Mouse (Mus musculus): Measurements from ENCODE around the gene Pkd1l1.

Pkd1l1 gene

DNA sequence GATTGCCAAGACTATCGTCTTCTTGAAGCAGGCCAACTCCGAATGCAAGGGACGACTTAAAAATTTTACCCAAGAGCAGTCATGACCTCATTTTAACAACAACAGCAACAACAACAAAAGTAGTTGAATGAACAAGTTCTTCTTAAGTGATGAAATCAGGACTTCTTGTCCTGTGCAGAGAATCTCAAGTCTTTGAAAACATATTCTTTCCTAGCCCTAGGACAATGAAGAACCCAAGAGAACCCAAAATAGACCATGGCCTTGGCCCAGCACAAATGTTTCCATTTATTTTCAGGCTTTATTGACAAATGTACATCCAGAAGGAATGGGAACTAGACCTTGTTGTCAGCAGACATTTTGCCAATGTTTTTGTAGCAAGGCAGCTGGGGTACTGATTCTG lies 147.7 kb downstream of the Pkd1l1 start:
- no peak for DNase-seq (ENCODE audit: low read depth, low spot score)

- DNase-seq (ENCODE audit: low read depth, low spot score): peak; percentile 51
These were observed 151.7 kb downstream of the Pkd1l1 start for GRCm38 (mm10) chr11:8821403-8821802.

- no peak for DNase-seq (ENCODE audit: low read depth, low spot score)
These were observed 155.7 kb downstream of the Pkd1l1 start for GRCm38 (mm10) chr11:8817376-8817775.

DNA sequence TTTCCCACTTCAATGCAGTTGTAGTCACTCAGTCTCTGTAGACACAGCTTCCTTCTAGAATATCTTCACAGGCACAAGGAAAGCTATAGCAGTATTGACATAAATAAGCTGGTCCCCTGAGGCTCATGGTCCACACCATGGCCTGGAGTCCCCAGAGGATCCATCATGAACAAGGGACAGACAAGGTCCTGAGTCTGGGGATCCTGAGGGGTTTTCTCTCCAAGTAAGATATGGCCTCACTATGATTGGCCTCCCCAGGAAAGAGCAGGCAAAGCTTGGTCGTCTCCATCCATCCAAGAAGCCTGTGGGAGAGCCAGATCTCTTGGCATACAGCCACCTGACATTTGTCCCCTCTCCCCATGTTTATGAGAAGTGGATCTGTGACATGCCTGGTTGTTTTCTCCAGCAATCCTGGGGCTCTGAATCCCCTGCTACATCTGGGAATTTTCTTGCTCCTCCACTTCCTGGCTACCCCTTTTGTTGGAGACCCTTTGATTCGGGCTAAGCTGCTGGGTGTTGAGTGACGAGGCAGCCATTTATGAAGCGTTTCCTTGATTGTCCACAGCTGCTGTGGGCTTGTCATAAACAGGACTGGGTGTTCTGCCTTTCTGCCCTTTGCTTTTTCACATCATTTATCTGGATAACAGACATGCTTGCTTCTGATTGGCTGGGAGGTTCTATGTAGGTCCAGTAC lies 158.8 kb downstream of the Pkd1l1 start:
- no peak for DNase-seq (ENCODE audit: low read depth, low spot score)

DNA sequence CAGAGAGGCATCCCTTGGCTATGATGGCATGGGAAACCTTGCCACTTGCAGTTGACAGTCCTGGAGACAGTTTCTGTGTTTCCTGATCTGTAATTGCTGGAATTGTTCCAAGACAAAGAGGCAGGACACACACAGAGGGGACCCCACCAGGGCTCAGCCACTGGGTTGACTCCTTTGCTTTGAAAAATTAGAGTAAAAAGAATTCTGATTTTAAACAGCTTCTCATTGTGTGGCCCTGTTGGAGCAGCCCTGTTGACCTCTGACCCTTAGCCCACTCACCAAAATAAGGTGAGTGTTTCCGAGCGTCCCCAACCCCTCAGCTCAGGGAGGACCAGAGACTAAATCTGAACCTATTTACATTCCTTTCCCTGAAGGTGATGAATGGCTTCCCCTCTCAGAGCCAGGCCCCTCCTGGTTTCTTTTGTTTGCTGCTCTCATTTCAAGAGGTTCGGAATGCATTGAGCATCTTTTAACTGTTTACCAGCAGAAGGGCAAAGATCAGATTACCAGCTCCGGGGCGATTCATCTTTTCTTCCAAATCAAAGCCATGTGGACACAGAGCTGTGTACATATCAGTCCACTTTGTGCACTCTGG lies 161.5 kb downstream of the Pkd1l1 start:
- no peak for DNase-seq (ENCODE audit: low read depth, low spot score)

DNA sequence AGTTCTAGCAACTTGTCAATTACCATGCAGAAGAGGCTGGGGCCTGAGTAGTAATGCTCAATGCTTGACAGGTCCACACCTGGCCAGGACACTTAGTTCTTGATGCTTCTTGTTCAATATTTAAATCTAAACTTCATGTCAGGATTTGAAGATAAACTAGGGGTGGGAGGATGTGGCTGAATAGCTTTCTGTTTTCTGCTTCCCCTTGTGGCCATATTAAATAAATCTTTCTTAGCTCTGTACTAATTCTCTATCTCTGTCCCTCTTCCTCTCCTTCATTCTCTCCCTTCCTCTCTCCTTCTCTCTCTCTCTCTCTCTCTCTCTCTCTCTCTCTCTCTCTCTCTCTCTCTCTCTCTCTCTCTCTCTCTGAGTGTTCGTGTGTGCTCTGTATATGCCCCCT lies 163.4 kb downstream of the Pkd1l1 start:
- no peak for DNase-seq (ENCODE audit: low read depth, low spot score)

DNA sequence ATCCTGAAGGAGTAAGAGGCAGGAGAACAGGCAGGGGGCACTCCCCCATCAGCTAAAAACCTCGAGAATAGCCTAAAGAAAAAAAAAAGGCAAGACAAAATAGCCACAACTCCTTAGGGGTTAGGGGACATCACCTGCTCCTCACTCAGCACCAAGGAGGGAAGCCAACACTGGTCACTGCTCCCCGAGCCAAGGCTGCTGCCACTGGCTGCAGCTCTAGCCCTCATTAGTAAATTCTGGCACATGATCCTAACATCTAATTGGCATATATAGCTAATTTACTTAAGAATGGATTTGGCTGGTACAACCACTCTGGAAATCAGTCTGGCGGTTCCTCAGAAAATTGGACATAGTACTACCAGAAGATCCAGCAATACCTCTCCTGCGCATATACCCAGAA lies 166.1 kb downstream of the Pkd1l1 start:
- no peak for DNase-seq (ENCODE audit: low read depth, low spot score)

GRCm38 (mm10) chr11:8804178-8804577 lies 168.9 kb downstream of the Pkd1l1 start:
- no peak for DNase-seq (ENCODE audit: low read depth, low spot score)

DNA sequence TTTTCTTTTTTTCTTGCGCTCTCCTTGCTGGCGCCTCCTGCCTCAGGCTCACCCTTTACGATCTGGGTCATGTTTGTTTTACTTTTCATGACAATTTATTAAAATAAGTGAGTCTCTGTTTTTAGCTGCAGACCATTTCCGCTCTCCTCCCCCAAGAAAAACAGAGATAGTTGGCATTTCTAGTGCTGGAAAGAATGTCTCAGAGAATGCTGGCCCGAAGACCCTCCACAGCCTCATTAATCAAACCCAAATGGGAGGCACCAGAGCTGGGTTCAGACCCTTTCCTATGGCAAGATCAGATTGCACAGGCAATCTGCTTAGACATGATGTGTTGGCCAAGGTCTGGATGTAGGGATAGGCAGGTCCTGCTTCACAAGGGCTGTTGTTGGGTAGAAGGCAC lies 175.6 kb downstream of the Pkd1l1 start:
- no peak for DNase-seq (ENCODE audit: low read depth, low spot score)

DNA sequence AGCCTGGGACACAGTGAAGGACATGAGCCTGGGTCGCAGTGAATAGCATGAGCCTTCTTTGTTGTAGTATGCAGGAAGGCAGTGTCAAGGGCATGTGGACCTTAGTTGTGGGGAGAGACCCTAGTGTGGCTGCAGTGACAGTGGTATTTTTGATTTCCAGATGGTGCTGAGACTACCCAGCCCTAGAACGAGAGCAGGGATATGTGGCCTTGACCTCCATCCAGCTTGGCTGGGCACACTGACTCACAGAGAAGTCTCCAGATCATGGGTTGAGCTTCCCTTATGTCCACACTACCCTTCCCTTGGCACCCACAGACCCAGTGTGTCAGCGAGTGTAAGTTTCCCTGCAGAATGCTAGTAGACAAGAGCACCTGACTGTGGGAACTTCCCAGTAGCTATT lies 178.0 kb downstream of the Pkd1l1 start:
- no peak for DNase-seq (ENCODE audit: low read depth, low spot score)

DNA sequence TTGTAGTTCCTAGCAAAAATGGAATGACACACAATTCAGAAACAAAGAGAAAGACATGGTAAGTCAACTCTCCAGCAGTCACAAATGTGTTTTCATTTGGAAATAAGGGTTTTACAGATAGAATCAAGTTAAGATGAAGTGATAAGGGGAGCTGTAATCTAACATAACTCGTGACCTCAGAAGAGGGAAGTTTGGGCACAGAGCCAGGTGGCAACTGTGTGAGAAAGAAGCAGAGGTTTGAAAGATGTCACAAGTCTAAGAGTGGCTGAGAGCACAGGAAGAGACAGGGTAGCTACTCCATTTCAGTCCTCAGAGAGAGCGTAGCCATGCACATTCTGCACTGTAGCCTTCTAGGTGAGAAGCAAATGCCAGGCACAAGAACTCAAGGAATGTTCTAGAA lies 180.9 kb downstream of the Pkd1l1 start:
- DNase-seq (ENCODE audit: low read depth, low spot score): no peak

- DNase-seq (ENCODE audit: low read depth, low spot score): no peak
These were observed 183.9 kb downstream of the Pkd1l1 start for GRCm38 (mm10) chr11:8789186-8789585.

DNA sequence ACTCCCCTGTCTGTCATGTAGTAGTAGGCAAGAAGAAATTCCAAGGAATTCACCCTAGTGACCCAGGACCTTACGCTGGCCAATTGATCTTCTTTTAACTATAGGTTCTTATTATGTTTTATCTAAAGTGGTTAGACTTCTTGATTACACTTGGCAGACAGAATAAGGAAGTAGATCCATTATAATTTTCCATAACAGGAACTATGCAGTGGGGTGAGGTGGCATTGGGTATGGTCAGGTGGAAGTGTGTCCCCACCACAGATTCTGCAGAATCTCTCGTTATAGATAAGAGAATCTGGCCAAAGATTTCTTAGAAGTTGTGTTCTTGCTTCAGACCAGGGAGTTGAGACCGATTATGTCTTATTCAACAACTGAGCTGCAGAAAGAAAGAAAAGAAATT lies 185.5 kb downstream of the Pkd1l1 start:
- DNase-seq (ENCODE audit: low read depth, low spot score): no peak

DNA sequence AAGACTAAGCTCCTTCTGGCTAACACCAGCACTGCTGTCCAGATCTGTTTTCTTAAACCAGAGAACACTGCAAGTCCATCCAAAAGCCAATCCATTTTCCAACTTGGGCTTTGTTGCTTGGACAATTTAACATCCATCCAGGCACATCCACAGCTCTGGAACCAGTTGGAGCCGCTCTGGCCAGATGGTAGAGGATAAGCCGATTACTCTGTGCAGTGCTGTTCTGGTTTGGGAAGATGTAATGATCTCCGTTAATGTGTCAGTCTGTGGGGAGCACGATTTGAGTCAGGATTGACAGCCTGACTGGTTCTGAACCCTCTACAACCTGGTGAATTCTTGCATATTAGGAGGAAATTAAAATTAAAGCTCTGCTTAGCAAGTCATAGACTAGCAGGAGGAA lies 188.7 kb downstream of the Pkd1l1 start:
- DNase-seq (ENCODE audit: low read depth, low spot score): no peak

DNA sequence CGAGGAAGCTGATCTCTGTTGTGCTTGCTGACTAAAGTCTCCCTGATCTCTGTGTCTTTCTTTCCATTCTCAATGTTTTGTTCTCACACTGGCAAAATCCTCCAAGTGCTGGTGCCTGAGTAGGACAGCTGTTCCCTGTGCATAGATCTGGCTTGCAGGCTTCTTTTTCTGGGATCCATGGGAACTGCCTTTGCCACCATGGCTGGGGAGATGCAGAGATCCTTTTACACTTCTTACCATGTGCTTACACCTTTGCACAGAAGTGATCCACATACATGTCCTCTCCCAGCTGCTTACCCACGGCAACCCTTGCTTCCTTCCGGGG lies 191.0 kb downstream of the Pkd1l1 start:
- peak; percentile 22 for DNase-seq (ENCODE audit: low read depth, low spot score)

DNA sequence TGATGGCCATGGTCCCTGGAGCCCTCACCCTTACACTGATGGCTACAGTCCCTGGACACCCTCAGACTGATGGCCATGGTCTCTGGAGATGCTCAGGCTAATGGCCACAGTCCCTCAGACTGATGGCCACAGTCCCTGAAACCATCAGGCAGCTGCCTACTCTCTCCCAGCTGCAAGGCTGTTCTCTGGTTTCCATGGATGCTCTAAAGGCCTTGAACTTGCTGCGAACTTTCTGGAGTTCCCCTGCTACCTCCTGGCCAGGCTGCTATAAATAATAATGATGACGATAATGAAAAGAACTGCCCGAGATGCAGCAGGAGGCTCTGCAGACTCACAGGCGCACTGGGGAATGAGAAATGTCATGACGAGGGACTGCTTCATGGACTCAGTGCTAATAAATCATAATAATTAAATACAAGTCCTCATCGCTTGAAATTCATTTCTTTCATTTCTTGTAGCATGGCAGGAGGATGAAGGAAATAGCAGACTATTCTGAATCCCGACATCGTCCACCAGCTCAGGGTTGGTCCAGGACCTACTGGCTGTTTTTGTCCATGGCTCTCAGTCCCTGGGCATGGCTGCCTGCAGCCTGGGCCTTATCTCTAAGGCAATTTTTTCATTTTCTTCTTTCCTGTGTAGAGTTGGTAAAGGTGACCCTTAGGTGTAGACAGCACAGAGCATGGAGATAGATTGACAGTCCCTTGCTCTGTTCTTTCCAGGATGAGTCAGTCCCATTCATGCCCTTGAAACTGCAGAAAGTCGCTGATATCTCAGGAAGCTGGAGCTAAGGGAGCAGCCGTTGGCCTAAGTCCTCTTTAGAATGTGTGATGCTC lies 191.5 kb downstream of the Pkd1l1 start:
- no peak for DNase-seq (ENCODE audit: low read depth, low spot score)

DNA sequence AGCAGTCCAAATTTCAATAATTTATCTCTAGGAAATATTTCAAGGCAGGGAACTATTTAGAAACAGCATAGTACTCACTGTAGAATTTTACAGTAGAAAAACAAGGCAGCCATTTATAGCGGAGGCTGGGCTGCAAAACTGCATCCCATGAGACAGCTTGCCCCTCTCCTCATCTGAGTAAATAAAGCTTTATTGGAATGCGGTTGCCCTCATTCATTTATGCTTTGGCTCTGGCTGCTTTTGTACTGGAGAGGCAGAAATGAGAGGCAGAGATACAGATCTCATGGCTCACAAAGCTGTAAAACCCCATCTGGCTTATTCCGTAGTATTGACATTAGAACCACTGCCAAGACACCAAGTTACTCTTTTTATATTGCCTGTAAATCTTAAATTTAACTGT lies 193.6 kb downstream of the Pkd1l1 start:
- DNase-seq (ENCODE audit: low read depth, low spot score): no peak
